Mouse (Mus musculus): ENCODE results near the gene Tmed8.

DNA sequence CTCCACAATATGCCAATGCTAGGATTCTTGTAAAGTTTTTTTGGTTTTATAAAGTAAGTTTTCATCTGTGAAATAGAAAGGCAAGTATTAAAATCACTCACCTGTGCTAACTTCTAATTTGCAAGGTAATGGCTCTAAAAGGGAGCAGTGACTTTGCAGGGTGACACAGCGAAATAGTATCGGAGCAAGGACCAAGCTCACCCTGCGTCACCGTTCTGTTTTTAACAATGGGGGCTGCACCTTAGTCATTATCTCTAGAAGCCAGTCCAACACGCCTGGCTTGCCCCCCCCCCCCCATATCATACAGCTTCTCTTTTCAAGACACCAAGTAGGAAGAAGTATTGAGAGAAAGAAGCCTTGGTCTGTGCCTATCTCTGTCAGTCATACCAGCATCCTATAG, 39.4 kb downstream of the Tmed8 start:
- TF ChIP-seq TAL1 (IDR thresholded peaks at IDR 0.05; ENCODE audit: low read length) (no peak), GATA1 (IDR thresholded peaks at IDR 0.05; ENCODE audit: low read length) (no peak)

Measured in erythroblast, embryonic 14.5 days (primary cell).